Mouse (Mus musculus) right cerebral cortex, postnatal 14 days (tissue): Measurements from ENCODE around the gene Ermard.

Source experiments
- DNase-seq: peaks from one replicate; pipeline ENCODE4 v3.0.0; 2022

Ermard gene

GRCm38 (mm10) chr17:15065391-15066024 is 24.5 kb downstream of the Ermard start:
- peak; percentile 45 for DNase-seq

GRCm38 (mm10) chr17:15066066-15066465 is 25.1 kb downstream of the Ermard start:
- DNase-seq: no peak

GRCm38 (mm10) chr17:15066911-15067310 is 25.9 kb downstream of the Ermard start:
- no peak for DNase-seq

- DNase-seq: no peak
These were observed 27.2 kb downstream of the Ermard start for GRCm38 (mm10) chr17:15068040-15068792.

- DNase-seq: no peak
These were observed 28.1 kb downstream of the Ermard start for GRCm38 (mm10) chr17:15069124-15069523.

GRCm38 (mm10) chr17:15072211-15072610 is 31.2 kb downstream of the Ermard start:
- no peak for DNase-seq

GRCm38 (mm10) chr17:15075033-15075432 is 34.0 kb downstream of the Ermard start:
- no peak for DNase-seq

- DNase-seq: no peak
These were observed 36.5 kb downstream of the Ermard start for GRCm38 (mm10) chr17:15077536-15077935.

- no peak for DNase-seq
These were observed 43.3 kb downstream of the Ermard start for GRCm38 (mm10) chr17:15084226-15084848.

- DNase-seq: no peak
These were observed 44.0 kb downstream of the Ermard start for GRCm38 (mm10) chr17:15085006-15085405.

GRCm38 (mm10) chr17:15088166-15088565 is 47.2 kb downstream of the Ermard start:
- DNase-seq: no peak

- DNase-seq: no peak
These were observed 47.6 kb downstream of the Ermard start for GRCm38 (mm10) chr17:15088591-15089001.

- DNase-seq: no peak
These were observed 50.7 kb downstream of the Ermard start for GRCm38 (mm10) chr17:15091739-15092138.

- DNase-seq: no peak
These were observed 52.5 kb downstream of the Ermard start for GRCm38 (mm10) chr17:15093523-15093922.

- DNase-seq: no peak
These were observed 55.8 kb downstream of the Ermard start for GRCm38 (mm10) chr17:15096853-15097252.

- DNase-seq: no peak
These were observed 57.7 kb downstream of the Ermard start for GRCm38 (mm10) chr17:15098677-15099076.

GRCm38 (mm10) chr17:15101355-15101754 is 60.3 kb downstream of the Ermard start:
- DNase-seq: no peak

GRCm38 (mm10) chr17:15107143-15107649 is 66.2 kb downstream of the Ermard start:
- DNase-seq: no peak

- no peak for DNase-seq
These were observed 67.7 kb downstream of the Ermard start for GRCm38 (mm10) chr17:15108473-15109441.

GRCm38 (mm10) chr17:15115550-15115949 is 74.5 kb downstream of the Ermard start:
- DNase-seq: no peak

- DNase-seq: no peak
These were observed 79.1 kb downstream of the Ermard start for GRCm38 (mm10) chr17:15120096-15120495.

GRCm38 (mm10) chr17:15120569-15120968 is 79.6 kb downstream of the Ermard start:
- DNase-seq: no peak
